Mouse (Mus musculus): ENCODE results near the gene Opa1.

Gene Opa1

DNA sequence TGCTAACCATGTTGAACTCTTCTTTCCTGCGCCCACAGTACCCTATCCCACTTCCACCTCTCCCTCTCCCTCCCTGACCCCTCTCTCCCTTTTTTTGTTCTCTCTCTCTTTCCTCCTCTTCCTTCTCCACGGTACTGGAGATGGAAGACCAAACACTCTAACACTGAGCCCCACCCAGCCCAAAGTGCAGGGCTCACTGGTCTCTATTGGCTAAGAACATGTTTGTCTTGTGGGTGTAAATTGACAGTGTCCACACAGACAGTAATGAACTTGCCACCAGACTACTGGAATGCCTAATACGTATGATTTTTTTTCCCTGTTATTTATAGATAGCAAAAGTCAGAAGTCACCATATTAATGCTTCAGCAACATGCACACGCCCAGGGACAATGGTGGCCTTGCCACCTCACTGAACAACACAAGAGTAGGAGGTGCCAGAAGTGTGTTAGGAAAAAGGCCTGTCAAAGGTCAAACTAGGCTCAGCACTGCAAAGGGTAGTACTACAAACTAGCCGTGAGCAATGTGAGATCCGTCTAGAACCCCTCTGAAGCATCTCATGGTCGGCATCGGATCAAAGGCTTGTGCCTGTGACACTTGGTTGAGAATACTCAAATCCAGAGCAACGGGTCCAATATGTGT is 77.2 kb downstream of the Opa1 start:
- DNase-seq (ENCODE audit: low read depth, low spot score) = no peak

DNA sequence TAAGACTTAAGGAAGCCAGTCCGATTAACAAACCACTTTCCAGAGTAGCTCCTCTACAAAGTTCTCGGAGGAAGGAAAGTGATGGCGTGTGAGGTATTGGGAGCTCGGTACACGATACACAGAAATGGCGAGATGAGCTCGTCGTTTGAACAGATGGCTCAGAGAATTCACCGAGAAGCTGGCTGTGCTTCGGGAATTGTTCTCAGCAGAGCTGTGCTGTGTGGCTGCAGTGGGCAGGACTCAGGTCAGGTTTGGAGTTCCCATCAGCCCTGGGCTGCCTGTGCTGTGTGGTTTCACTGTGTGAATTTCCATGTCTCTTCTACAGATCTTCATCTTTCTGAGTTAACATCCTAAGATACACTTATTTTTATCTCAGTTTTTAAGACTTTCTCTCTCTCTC is 77.8 kb downstream of the Opa1 start:
- DNase-seq (ENCODE audit: low read depth, low spot score) = peak; percentile 47

GRCm38 (mm10) chr16:29657650-29658548 is 78.8 kb downstream of the Opa1 start:
- peak; percentile 54 for DNase-seq (ENCODE audit: low read depth, low spot score)

GRCm38 (mm10) chr16:29659101-29659810 is 80.1 kb downstream of the Opa1 start:
- DNase-seq (ENCODE audit: low read depth, low spot score) = no peak

DNA sequence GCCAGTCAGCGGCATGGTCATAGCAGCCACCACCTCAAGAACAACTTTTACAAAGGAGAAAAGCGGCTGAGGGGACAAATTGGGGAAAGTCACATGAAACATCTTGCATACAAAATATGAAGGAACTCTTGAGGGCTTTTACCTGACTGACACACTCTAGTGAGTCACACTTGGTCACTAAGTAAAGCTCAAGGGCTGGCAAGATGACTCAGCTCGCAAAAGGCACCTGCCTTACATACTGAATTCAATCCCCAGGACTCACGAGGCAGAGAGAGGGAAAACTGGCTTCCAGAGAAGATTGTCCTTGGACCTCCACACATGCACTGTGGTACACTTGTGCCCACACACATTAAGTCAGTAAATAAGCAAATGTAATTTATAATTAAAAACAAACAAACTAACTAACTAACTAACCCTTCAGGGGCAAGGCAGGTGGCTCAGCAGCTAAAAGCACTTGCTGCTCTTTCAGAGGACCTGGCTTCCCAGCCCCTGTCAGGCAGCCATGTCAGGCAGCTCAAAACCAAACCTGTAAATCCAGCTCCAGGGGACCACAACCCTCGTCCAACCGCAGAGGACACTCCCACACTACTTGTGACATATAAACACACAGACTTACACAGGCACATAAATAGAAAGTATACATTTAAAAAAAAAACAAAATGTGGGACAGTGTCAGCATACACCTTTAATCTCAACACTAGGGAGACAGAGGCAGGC is 84.1 kb downstream of the Opa1 start:
- DNase-seq (ENCODE audit: low read depth, low spot score) = no peak

DNA sequence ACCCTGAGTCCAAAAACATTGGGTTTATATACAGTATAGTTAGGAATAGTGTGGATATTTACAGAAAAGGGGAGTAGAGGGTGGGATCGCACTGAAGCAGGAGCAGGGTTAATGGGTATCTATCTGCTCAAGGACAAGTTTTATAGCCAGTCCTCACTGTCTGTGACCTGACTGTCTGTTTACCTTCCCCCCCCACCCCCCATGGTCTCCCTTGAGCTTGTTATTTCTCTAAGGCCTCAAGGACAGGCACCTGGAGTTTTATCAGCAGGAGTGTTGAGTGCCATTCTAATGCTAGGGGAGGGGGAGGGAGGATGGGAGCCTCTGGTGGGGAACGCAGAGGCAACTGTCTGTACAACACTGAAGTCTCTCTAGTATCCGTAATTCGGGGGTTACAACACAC is 85.3 kb downstream of the Opa1 start:
- no peak for DNase-seq (ENCODE audit: low read depth, low spot score)

GRCm38 (mm10) chr16:29666991-29667701 is 88.0 kb downstream of the Opa1 start:
- no peak for DNase-seq (ENCODE audit: low read depth, low spot score)

- no peak for DNase-seq (ENCODE audit: low read depth, low spot score)
Measured at GRCm38 (mm10) chr16:29667702-29668061, 88.5 kb downstream of the Opa1 start.

GRCm38 (mm10) chr16:29668451-29668850 is 89.3 kb downstream of the Opa1 start:
- no peak for DNase-seq (ENCODE audit: low read depth, low spot score)

DNA sequence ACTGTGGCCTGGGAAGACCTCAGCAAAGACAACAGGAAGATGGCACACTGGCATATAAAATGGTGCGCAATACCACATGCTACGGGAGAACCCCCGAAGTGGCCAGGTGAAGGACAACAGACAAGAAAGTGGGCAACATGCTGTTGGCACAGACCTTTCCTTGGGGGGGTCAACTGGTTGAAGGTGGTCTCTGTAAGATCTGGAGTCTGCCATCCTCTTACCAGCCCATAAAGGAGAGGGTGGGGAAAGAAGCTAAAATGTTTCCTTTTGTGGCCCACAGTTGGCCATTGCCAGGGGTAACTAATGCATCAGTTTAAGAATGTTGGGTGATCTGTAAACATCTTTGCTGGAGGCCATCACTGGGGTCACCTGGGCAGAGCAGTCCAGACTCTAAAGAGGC is 91.7 kb downstream of the Opa1 start:
- DNase-seq (ENCODE audit: low read depth, low spot score) = no peak

DNA sequence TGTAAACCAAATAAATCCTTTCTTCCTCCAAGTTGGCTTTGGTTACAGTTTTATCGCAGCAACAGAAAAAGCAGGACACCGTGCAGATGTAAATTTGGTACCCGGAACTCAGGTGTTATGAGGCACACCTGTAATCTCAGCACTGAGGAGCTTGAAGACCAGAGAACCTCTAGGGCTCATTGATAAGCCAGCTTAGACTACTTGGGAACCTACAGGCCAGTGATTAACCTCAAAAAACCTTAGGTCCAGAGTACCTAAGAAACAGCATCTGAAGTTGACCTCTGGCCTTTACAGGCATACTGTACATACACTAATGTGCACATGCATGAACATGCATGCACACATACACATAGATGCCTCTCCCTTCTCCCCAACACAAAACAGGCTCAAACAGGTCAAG is 94.1 kb downstream of the Opa1 start:
- DNase-seq (ENCODE audit: low read depth, low spot score) = no peak

GRCm38 (mm10) chr16:29679607-29680006 is 100.5 kb downstream of the Opa1 start:
- DNase-seq (ENCODE audit: low read depth, low spot score) = no peak

DNA sequence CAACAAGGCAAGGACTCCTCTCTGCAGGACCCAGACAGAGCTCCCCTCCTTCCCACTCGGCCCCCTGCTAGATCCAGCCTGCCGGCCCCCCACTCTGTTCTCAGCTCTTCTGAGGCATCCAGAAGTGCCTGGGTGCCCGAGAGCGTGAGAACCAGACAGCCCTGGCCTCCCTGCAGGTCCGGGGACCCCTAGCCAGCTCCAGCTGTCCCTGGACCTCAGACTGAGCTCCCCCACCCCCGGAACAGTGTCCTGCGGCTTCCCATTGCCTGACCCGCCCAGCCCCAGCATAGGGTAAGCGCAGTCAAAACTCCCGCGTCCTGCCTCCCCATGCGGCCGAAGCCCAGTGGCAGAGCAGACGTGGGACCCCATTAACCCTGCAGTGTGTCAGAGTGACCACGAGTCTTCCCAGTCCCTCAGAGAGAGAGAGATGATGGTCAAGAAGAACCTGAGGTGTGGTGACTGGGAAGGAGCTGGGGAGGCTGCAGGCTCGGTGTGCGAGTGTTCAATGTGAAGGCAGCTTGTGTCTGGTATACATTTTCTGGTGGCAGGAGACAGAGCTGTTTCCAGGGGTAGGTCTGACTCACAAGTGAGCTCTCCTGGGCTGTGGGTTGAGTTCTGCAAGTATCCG is 101.5 kb downstream of the Opa1 start:
- DNase-seq (ENCODE audit: low read depth, low spot score) = no peak

GRCm38 (mm10) chr16:29682555-29683431 is 103.7 kb downstream of the Opa1 start:
- DNase-seq (ENCODE audit: low read depth, low spot score) = no peak

DNA sequence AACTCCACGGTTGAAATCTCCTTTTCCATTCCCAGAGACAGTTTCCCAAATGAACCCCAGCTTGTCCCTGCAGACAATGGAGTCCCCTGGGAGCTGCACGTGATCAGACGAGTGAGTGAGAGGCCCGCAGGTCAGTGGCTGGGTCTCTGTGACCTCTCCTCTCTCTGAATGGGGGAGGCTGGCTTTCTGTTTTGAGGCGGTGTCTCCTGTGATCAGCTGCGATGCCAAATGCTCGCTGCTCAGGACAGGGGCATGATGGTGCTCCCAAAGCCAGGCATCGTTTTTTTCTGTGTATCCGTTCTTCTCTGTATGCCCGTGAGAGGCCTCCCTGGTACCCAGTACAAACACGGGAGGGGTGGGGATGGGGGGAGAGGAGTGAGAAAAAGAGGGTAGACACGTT is 104.4 kb downstream of the Opa1 start:
- DNase-seq (ENCODE audit: low read depth, low spot score) = no peak

GRCm38 (mm10) chr16:29684111-29684510 is 105.0 kb downstream of the Opa1 start:
- DNase-seq (ENCODE audit: low read depth, low spot score) = no peak

- DNase-seq (ENCODE audit: low read depth, low spot score) = no peak
Measured at GRCm38 (mm10) chr16:29684641-29685040, 105.5 kb downstream of the Opa1 start.

DNA sequence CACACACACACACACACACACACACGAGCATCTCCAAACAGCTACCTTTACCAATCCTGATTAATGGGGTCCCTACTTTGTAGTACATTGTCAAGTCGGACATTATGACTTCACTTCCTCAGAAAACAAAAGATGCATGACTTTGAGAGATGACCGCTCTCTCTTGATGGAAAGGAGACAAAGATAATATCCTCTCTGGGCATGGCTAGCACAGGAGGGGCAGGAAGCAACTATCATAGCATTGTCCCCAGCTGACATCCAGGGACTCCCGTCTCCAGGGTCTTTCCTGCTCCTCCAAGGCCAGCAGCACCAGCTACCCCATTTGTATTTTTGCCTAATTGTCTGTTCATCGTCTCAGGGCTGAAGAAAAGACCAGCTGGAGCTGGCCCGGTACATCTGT is 107.0 kb downstream of the Opa1 start:
- DNase-seq (ENCODE audit: low read depth, low spot score) = no peak

GRCm38 (mm10) chr16:29687987-29688885 is 109.1 kb downstream of the Opa1 start:
- DNase-seq (ENCODE audit: low read depth, low spot score) = no peak

Measured in brain, adult 2 months (tissue).